Comparison of ENCODE assay signal across 2 mouse cellular contexts in the genomic region with DNA sequence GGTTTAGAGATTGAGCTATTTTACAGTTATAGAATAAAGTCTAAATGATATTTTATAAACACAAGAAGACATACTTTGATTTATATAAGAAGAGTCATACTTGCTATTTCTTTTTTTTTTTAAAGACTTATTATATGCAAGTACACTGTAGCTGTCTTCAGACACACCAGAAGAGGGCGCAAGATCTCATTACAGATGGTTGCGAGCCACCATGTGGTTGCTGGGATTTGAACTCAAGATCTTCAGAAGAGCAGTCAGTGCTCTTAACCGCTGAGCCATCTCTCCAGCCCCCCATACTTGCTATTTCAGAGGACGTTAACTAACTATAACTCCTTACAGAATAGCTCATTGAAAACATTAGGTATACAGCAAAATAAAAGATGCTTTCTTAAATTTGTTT.
TF ChIP-seq lines count a peak whose summit lies in the region.

No protein-coding gene starts in this region.

TF ChIP-seq in CH12.LX, 34 proteins besides CTCF, POLR2A, EP300 and RAD21:
- TF ChIP-seq ZNF384 (IDR thresholded peaks at IDR 0.05; ENCODE audit: low read depth, low read length), result 0 out of 2 replicates have a peak, but pooled peaks have one; percentile 9

TF ChIP-seq in MEL, 35 proteins besides CTCF, POLR2A, EP300 and RAD21:
- TF ChIP-seq ZNF384 (IDR thresholded peaks at IDR 0.05; ENCODE audit: low read depth, low read length), result 0 out of 2 replicates have a peak, but pooled peaks have one; percentile 5
